Mouse (Mus musculus) myocyte (in vitro differentiated cells): ENCODE results near the gene Ldlr. TPM values are rescaled to one million over a fixed set of nuclear protein-coding genes. Genes with fewer than 3 reads are reported as not detected.

ENCODE experiments used
- H3K27me3 ChIP-seq: one replicate; pipeline ENCODE4 v1.6.1; 2011; ENCODE audit not compliant: control insufficient read depth, insufficient read depth, insufficient read length
- H3K36me3 ChIP-seq: one replicate; pipeline ENCODE4 v1.6.1; 2011; ENCODE audit not compliant: control insufficient read depth, insufficient read depth
- H3K4me2 ChIP-seq: one replicate; pipeline ENCODE4 v1.6.1; 2011; ENCODE audit warnings: low read depth, control low read depth
- H3K4me3 ChIP-seq: one replicate; pipeline ENCODE4 v1.5.1; 2011; ENCODE audit warnings: mild to moderate bottlenecking, control low read depth, moderate library complexity
- H3K79me2 ChIP-seq: one replicate; pipeline ENCODE4 v1.6.1; 2011; ENCODE audit not compliant: control insufficient read depth, insufficient read depth
- H3ac ChIP-seq: one replicate; pipeline ENCODE4 v1.6.1; 2011; ENCODE audit not compliant: control insufficient read depth, insufficient read length
- CEBPB ChIP-seq: IDR thresholded peaks from 2 replicates; pipeline ENCODE4 v1.6.1; 2011; ENCODE audit warnings: mild to moderate bottlenecking, moderate library complexity; ENCODE audit not compliant: poor library complexity, insufficient read depth, severe bottlenecking
- E2F4 ChIP-seq: IDR thresholded peaks from one replicate; pipeline ENCODE4 v1.6.1; 2011; ENCODE audit warnings: mild to moderate bottlenecking, control low read depth, moderate library complexity; ENCODE audit not compliant: insufficient read depth
- MAX ChIP-seq: IDR thresholded peaks from one replicate; pipeline ENCODE4 v1.6.1; 2011; ENCODE audit warnings: low read depth, mild to moderate bottlenecking, control low read depth
- MYOD1 ChIP-seq, 3 experiments: IDR thresholded peaks; one replicate each; pipeline ENCODE4 v1.6.1; 2011; ENCODE audit warnings: control low read depth in 2 of 3, low read depth in 2 of 3, mild to moderate bottlenecking in 2 of 3, moderate library complexity in 1 of 3; ENCODE audit not compliant: insufficient read length in 2 of 3, control insufficient read depth in 1 of 3
- MYOG ChIP-seq, 3 experiments: IDR thresholded peaks; one replicate each; pipeline ENCODE4 v1.6.1; 2011; ENCODE audit warnings: control low read depth in 2 of 3, low read depth in 2 of 3, mild to moderate bottlenecking in 2 of 3; ENCODE audit not compliant: insufficient read length in 2 of 3, control insufficient read depth in 1 of 3, insufficient read depth in 1 of 3
- POLR2A ChIP-seq: IDR thresholded peaks from one replicate; pipeline ENCODE4 v1.6.1; 2011; ENCODE audit warnings: low read depth, mild to moderate bottlenecking, control low read depth, moderate library complexity; ENCODE audit not compliant: insufficient read length
- POLR2AphosphoS2 ChIP-seq: IDR thresholded peaks from one replicate; pipeline ENCODE4 v1.6.1; 2011; ENCODE audit warnings: low read depth, control low read depth; ENCODE audit not compliant: insufficient read length
- REST ChIP-seq: IDR thresholded peaks from one replicate; pipeline ENCODE4 v1.6.1; 2011; ENCODE audit warnings: mild to moderate bottlenecking, control low read depth, moderate library complexity; ENCODE audit not compliant: insufficient read depth, insufficient read length
- SRF ChIP-seq: IDR thresholded peaks from one replicate; pipeline ENCODE4 v1.6.1; 2011; ENCODE audit warnings: low read depth; ENCODE audit not compliant: control insufficient read depth, insufficient read length
- TCF12 ChIP-seq: IDR thresholded peaks from one replicate; pipeline ENCODE4 v1.6.1; 2011; ENCODE audit warnings: mild to moderate bottlenecking, control low read depth; ENCODE audit not compliant: poor library complexity, insufficient read depth, severe bottlenecking
- TCF3 ChIP-seq: IDR thresholded peaks from one replicate; pipeline ENCODE4 v1.6.1; 2011; ENCODE audit warnings: low read depth, control low read depth; ENCODE audit not compliant: insufficient read length
- USF1 ChIP-seq: IDR thresholded peaks from one replicate; pipeline ENCODE4 v1.6.1; 2011; ENCODE audit warnings: low read depth, mild to moderate bottlenecking, control low read depth, moderate library complexity
- polyA plus RNA-seq: library from polyadenylated mRNA; unstranded; fragments of >200 nt; fragmentation: generic; extraction: Trizol; gene quantifications from one replicate; pipeline ENCODE4 v1.2.1, GENCODE M21; 2012; ENCODE audit warnings: missing spikeins

Gene Ldlr
- polyA plus RNA-seq, 1 experiment, result 106 TPM

DNA sequence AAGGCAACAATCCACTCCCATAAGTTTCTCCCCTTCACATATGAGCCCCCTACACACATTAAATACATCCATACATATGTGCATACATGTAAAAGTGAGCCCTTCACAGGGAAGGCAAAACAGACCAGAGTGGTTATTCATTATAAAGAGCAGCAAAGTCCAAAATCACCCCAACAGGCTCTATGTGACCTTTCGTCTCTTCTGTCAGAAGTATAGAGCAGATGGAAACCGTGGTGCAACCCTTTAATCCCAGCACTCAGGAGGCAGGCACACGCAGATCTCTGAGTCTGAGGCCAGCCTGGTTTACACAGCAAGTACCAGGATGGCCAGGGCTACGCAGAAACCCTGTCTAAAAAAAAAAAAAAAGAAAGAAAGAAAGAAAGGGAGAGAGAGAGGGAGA, 17.2 kb upstream of the Ldlr start:
- no peak overlapping the region for H3ac ChIP-seq
- TF ChIP-seq REST, result no peak
- no peak for TF ChIP-seq MAX
- TF ChIP-seq TCF12, result no peak
- TF ChIP-seq POLR2AphosphoS2, result no peak
- no peak for TF ChIP-seq SRF
- no peak for TF ChIP-seq MYOD1 (IDR thresholded peaks at IDR 0.05; ENCODE audit: control insufficient read depth in 1 of 3, insufficient read length in 2 of 3, low read depth in 2 of 3)
- no peak for TF ChIP-seq TCF3
- TF ChIP-seq MYOG (IDR thresholded peaks at IDR 0.05; ENCODE audit: control insufficient read depth in 1 of 3, insufficient read depth in 1 of 3, insufficient read length in 2 of 3, low read depth in 2 of 3), result no peak
- TF ChIP-seq CEBPB, result no peak
- no peak for TF ChIP-seq POLR2A
- no peak for TF ChIP-seq USF1
- TF ChIP-seq E2F4, result no peak
- no peaks in the 10 kb centered on the region for H3K79me2 ChIP-seq
- H3K36me3 ChIP-seq, result peaks cover 16% of the 10 kb centered on the region
- H3K4me2 ChIP-seq, result no peak overlapping the region
- H3K4me3 ChIP-seq, result no peak overlapping the region
- H3K27me3 ChIP-seq, result no peaks in the 10 kb centered on the region

DNA sequence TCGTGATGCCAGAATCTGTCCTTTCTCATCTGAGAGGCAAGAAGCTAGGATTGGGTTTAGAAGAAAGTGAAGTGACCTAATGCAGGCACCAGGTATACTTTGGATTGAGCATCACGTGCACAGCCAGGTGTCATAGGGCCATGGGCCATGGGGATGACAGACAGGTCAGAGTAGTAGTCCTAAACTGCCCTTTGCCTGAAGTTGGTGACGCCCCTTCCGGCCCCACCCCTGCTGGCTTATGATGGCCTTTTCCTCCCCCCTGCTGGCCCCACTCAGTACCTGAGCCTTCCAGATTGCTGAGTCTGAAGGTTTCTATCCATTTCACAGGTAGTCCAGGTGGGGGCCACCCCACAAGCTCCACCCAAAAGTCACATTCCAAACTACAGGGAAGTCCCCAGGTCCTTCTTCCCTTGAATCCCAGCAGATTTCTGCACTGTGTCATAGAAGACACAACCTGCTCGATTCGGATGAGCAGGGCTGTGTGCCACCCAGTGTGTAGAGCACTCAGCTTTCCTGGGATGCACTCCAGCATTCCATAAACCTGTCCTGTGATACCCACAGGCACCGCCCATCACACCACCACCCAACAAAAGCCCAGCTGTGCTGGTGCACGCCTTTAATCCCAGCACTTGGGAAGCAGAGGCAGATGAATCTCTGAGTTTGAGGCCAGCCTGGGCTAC, 16.6 kb upstream of the Ldlr start:
- H3K79me2 ChIP-seq, result no peaks in the 10 kb centered on the region
- no peaks in the 10 kb centered on the region for H3K27me3 ChIP-seq
- H3ac ChIP-seq, result no peak overlapping the region
- no peak overlapping the region for H3K4me3 ChIP-seq
- H3K4me2 ChIP-seq, result no peak overlapping the region
- TF ChIP-seq MYOD1 (IDR thresholded peaks at IDR 0.05; ENCODE audit: control insufficient read depth in 1 of 3, insufficient read length in 2 of 3, low read depth in 2 of 3) (no peak), POLR2AphosphoS2 (no peak), E2F4 (no peak), MAX (no peak), POLR2A (no peak), REST (no peak), SRF (no peak), TCF12 (no peak), MYOG (IDR thresholded peaks at IDR 0.05; ENCODE audit: control insufficient read depth in 1 of 3, insufficient read depth in 1 of 3, insufficient read length in 2 of 3, low read depth in 2 of 3) (no peak), USF1 (no peak), TCF3 (no peak), CEBPB (no peak)
- H3K36me3 ChIP-seq, result peaks cover 13% of the 10 kb centered on the region

DNA sequence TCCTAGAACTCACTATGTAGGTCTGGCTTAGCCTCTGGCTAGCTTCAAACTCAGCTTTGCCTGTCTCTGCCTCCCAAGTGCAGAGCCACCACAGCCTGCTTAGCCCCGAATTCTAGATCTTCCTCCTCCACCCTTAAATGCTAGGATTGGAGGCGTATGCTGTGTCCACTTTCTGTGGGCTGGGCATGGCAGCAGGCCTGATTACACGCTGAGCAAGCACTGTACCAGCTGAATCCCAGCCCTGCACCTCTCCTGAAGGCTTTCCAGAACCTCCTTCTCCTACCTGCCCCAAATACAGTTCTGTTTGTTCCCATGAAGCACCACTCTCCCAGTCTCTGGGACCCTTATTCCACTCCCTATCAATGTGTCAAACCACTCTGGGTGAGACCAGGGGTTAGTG, 13.9 kb upstream of the Ldlr start:
- peaks cover 4% of the 10 kb centered on the region for H3K36me3 ChIP-seq
- no peaks in the 10 kb centered on the region for H3K79me2 ChIP-seq
- TF ChIP-seq USF1 (no peak), TCF12 (no peak)
- H3K4me2 ChIP-seq, result no peak overlapping the region
- no peak overlapping the region for H3K4me3 ChIP-seq
- H3ac ChIP-seq, result no peak overlapping the region
- H3K27me3 ChIP-seq, result no peaks in the 10 kb centered on the region

DNA sequence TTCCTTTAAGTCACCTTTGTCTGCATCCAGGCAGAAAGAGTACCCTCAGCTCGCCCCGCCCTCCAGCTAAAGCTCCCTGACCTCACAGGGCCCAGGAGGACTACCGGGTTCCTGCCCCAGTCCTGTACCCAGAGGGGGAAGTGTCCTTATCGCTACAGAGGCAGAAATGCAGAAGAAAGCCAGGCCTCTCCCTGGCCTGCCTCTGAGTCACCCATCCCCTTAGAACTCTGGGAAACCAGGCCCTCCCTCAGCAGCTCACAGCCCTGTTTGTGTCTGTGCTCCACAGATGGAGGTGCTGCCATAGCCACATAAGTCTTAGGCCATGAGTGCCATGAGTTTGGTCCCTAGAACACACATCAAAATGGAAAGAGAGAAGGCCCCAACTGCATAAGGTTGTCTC, 8.0 kb upstream of the Ldlr start:
- peaks cover 4% of the 10 kb centered on the region for H3K36me3 ChIP-seq

DNA sequence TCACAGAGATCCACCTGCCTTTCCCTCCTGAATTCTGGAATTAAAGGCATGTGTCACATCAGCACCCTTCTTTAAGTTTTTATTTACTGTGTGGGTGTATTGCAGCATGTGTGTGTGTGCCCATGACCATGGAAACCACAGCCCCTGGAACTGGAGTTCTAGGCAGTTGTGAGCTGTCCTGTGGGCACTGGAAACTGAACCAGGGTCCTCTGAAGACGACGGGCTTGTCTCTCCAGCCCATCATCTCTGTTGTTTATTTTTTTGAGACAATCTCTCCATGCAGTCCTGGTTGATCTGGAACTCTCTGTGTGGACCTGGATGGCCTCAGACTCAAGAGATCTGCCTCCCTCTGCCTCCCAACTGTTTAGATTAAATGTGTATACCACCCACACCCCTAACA, 6.3 kb upstream of the Ldlr start:
- Histone ChIP-seq H3K4me2 (no peak overlapping the region), H3K4me3 (no peak overlapping the region), H3K36me3 (peaks cover 4% of the 10 kb centered on the region), H3K79me2 (no peaks in the 10 kb centered on the region), H3K27me3 (no peaks in the 10 kb centered on the region), H3ac (no peak overlapping the region)
- no peak for TF ChIP-seq MYOG (IDR thresholded peaks at IDR 0.05; ENCODE audit: control insufficient read depth in 1 of 3, insufficient read depth in 1 of 3, insufficient read length in 2 of 3, low read depth in 2 of 3)
- no peak for TF ChIP-seq MYOD1 (IDR thresholded peaks at IDR 0.05; ENCODE audit: control insufficient read depth in 1 of 3, insufficient read length in 2 of 3, low read depth in 2 of 3)
- TF ChIP-seq TCF3, result no peak
- TF ChIP-seq POLR2A, result no peak

More for the DNA sequence above, 8.0 kb upstream of the Ldlr start:
- Histone ChIP-seq H3K27me3 (no peaks in the 10 kb centered on the region), H3K4me3 (no peak overlapping the region), H3K4me2 (no peak overlapping the region), H3ac (no peak overlapping the region), H3K79me2 (no peaks in the 10 kb centered on the region)
- TF ChIP-seq USF1, result no peak
- TF ChIP-seq POLR2A, result no peak

DNA sequence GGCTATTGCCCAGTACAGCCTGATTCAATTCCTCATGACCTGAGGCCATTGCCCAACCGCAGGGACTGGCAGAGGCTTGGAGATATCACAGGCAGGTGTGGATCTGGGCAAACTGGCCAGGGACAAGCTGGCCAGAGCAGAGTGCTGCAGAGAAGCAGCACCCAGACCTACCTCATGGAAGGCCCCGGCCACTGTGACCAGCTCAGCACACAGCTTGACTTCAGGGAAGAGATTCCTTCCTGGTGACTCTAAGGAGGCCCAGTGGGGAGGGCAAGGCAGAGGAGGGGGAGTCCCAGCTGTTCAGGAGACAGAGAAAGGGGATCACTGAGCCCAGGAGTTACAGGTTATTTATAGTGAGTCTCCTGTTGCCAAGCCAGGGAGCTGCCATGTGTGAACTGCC, 2.2 kb upstream of the Ldlr start:
- Histone ChIP-seq H3K4me3 (no peak overlapping the region), H3K36me3 (no peaks in the 10 kb centered on the region), H3K79me2 (peaks cover 23% of the 10 kb centered on the region), H3K4me2 (no peak overlapping the region), H3K27me3 (no peaks in the 10 kb centered on the region), H3ac (no peak overlapping the region)
- TF ChIP-seq REST, result no peak
- TF ChIP-seq TCF3, result no peak
- TF ChIP-seq MYOD1 (IDR thresholded peaks at IDR 0.05; ENCODE audit: control insufficient read depth in 1 of 3, insufficient read length in 2 of 3, low read depth in 2 of 3), result peak in 2 of 3 experiments; percentile 11 to 64
- no peak for TF ChIP-seq MAX
- TF ChIP-seq USF1, result no peak
- no peak for TF ChIP-seq E2F4
- peak; percentile 44 for TF ChIP-seq POLR2A
- no peak for TF ChIP-seq CEBPB
- TF ChIP-seq SRF, result no peak
- TF ChIP-seq TCF12, result peak; percentile 1
- no peak for TF ChIP-seq POLR2AphosphoS2
- peak in 2 of 3 experiments; percentile 51 to 83 for TF ChIP-seq MYOG (IDR thresholded peaks at IDR 0.05; ENCODE audit: control insufficient read depth in 1 of 3, insufficient read depth in 1 of 3, insufficient read length in 2 of 3, low read depth in 2 of 3)
